Mouse (Mus musculus) spleen, postnatal 10 days (tissue): Measurements from ENCODE around the gene Gm42791.

Experiments used
- DNase-seq, 2 experiments: peaks; one replicate each; pipeline ENCODE4 v3.0.0; 2021 to 2022; ENCODE audit warnings: low spot score in 2 of 2

Gm42791 gene

DNA sequence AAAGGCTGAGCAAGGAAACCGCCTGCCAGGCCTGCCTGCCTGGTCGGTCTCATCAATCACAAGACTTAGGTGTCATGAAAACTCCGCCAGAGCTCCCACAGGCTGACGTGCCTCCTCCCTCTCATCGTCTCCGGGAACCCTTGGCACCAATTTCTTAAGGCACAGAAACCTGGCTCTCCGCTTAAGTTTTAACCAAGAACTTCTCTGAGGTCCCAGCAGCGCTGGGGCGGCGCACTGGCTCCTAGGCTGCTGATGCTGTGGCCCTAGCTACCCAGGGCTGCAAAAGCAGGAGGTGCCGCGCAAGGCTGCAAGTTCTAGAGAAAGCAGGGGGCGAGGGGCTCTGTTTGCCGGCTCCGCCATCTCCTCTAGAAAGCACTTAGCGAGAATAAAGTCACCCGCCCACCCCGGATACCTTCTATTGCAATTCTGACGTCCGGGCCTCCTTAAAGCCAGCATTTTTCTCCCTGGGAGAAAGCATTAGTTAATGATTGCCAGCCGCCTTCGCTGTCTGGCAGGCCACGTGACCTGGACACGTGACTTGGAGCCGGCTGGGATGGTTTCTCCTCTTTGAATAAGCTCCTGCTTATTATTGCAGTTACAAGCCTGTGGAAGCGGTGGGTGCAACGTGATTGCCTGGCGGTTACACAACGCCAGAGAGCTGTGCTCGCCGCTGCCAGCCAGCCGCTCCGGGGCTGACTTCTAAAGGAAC is at the start of gene Gm42791:
Gene Gm42791, minus strand, starts transcription at position 442 of the 709 bp plus-strand sequence.
- peak; percentile 71 to 84 for DNase-seq

DNA sequence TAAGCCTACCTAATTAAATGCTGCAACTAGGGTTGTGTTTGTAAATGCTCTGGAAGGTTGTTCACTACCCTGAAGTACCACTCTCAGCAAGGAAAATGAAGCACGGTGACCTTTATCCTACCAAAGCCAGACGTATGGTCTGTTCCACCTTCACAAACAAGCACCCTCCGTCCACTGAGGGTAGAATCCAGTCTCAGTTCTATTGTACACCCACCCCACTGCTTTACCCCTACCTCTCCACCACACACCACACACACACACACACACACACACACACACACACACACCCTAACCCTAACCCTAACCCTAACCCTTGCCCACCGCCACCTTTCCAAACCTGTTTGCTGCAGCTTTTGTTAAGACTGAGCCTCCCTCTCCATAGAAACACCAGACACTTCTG is 49.1 kb upstream of the Gm42791 start:
- no peak for DNase-seq

DNA sequence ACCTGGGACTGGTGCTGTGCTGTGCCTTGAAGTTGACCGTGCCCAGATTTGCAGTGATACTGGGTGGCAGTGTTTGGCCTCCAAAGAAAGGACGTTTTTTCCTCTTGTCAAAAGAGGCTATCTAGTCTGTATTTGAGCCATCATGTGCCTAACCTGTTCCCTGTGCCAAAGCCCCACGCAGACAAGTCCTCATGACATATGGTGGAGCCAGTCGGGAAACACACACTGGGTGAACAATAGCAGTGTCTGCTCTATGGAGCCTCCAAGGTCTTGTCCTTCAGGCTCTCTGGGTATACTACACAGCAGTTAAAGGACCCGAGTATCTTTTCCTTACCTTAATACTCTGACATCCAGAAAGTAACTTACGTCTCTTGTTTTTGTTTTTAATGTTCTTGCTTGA is 48.3 kb upstream of the Gm42791 start:
- no peak for DNase-seq

DNA sequence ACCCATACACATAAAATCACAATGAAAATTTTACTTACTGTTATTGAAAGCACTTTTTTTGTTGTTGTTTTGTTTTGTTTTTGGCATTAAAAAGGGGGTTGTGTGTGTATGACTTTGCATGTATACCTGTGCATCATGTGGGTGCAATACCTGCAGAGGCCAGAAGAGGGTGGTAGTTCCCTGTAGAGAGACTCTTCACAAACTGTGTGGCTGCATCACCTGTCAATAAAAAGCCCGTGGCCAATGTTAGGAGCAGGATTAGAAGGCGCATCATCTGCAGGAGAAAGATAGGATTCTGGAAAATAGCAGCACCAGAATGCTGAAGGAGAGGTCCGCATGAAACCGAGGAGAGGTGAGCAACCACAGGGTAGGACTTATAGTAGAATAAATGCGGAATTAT is 44.9 kb upstream of the Gm42791 start:
- DNase-seq, result peak; percentile 54 to 78

GRCm38 (mm10) chr5:149037729-149038128 is 42.8 kb upstream of the Gm42791 start:
- DNase-seq, result no peak

GRCm38 (mm10) chr5:149036920-149037319 is 42.0 kb upstream of the Gm42791 start:
- no peak for DNase-seq

DNA sequence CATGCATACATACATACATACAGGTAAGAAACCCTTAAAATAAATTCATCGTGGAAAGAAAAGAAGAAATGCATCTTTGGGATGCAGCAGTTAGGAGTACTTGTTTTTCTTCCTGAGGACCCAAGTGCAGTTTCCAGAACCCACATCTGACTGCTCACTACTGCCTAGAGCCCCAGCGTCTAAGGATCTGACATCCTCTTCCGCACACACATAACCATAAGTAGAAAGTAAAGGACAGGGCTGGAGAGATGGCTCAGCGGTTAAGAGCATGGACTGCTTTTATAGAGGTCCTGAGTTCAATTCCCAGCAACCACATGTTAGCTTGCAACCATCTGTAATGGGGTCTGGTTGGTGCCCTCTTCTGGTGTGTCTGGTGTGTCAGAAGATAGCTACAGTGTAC is 37.5 kb upstream of the Gm42791 start:
- DNase-seq, result no peak

DNA sequence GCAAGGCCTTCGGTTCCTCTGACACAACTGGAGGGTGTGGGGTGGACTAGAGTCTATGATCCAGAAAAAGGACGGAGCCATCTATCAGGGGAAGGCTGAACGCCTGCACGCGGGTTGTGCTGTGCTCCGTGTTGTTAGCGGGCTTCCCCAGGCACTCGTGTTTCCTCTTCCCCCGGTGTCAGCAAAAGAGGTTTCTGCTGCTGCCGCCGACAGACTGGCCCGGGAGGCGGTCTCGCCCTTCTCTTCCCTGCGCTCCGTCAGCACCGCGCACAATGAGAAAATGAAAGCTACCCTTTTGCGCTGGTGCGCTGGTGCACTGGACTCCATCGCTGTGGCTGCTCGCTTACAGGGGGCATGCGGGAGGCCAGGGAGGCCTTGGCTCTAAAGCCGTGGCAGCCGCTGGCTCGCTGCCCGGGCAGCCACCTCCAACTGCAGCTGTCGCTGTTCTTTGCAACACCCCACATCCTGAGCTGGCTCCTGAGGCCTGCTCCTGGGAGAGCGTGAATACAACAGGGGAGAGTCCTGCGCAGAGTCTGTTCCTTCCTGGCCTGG is 36.3 kb upstream of the Gm42791 start:
- peak; percentile 54 to 68 for DNase-seq

DNA sequence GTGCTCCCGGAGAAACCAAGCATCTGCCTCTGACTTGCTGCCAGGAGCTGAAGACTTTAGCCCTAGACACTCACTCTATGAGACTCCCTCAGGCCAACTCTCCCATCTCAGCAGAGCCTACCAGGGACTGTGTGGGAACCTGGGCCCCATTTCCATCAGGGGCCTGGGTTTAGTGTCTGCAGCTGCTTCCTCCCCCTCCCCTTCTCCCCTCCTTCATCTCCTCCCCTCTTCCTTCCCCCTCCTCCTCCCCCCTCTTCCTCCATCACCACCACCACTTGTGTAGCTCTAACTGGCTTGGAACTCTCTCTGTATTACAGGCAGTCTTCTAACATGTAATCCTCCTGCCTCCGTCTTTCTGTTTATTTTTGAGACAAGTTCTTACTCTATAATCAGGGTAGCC is 35.2 kb upstream of the Gm42791 start:
- DNase-seq, result no peak

DNA sequence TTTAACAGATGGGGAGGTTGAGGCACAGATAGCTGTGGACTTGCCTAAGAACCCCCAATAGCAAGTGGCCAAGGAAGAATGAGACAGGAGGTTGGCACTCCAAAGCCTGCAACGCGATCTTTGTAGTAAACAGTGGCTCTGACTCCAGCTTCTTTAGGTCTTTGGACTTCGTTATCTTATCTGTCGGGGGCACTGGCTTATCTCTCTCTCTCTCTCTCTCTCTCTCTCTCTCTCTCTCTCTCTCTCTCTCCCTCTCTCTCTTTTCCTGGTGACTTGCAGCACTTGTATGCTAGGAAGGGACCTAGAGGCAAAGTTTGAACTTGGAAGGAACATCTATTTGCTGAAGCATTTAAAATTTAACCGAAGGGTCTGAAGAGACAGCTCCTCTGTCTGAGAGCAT is 33.4 kb upstream of the Gm42791 start:
- no peak for DNase-seq

- peak in 1 of 2 experiments; percentile 42 for DNase-seq
Observed at GRCm38 (mm10) chr5:149027389-149027788, 32.4 kb upstream of the Gm42791 start.

- DNase-seq, result no peak
Observed at GRCm38 (mm10) chr5:149021120-149021519, 26.2 kb upstream of the Gm42791 start.

DNA sequence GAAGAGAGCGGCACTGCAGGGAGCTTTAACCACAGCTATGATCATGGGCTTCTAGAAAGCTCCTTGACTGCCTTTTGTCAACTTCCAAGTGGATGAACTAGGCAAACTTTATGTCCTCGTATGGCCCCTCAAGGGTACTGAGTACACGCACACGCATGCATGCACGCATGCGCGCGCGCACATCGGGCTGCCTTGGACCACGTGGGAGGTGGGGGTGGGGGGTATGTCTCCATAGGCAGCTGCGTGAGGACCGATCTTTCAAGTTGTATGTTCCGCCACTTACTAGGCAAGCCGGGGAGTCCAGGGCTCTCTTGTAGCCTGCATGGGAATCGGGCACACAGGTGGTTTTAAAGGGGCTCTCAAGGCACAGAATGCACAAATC is 25.7 kb upstream of the Gm42791 start:
- no peak for DNase-seq

- DNase-seq, result no peak
Observed at GRCm38 (mm10) chr5:149020059-149020680, 25.2 kb upstream of the Gm42791 start.

DNA sequence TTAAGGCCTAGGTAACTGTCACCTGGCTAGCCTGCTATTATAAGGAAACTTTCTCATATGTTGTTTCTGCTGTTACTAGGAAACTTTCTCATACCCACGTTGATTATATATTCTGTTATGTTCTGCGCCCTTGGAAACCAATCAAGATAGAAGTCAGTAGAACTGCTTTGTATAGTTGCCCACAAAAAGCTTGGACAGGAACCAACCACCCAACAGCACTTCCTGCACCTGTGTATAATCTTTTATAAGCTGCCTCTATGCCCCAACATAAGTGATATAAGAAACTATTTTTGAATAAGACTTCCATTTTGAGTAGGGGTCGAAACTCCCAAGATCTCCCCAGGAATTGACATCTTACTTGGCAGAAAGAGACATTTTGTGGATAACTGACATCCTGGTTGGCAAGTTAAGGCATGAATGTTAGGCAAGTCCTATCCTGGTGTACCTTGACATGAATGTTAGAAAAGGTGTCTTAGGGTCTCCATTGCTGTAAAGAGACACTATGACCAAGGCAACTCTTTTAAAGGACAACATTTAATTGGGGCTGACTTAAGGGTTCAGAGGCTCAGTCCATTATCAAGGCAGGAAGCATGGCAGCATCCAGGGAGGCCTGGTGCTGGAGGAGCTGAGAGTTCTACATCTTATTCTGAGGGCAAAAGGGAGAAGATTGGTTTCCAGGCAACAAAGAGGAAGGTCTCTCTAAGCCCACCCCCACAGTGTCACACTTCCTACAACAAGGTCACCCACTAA is 22.9 kb upstream of the Gm42791 start:
- DNase-seq, result no peak

DNA sequence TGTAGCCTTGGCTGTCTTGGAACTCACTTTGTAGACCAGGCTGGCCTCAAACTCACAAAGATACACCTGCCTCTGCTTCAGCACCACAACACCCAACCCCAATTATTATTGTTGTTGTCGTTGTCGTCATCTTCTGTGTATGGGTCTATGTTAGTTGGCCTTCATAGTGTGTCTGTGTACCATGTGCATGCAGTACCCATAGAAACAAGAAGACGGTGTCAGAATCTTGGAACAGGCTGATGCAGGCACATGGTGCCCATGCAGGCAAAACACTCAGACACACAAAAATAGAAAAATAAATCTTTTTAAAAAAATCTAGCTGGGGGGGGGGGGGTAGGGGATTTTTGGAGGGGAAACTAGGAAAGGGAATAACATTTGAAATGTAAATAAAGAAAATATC is 22.2 kb upstream of the Gm42791 start:
- DNase-seq, result no peak

GRCm38 (mm10) chr5:149016261-149016660 is 21.3 kb upstream of the Gm42791 start:
- no peak for DNase-seq

- DNase-seq, result peak; percentile 18 to 41
Observed at GRCm38 (mm10) chr5:149015335-149016201, 20.6 kb upstream of the Gm42791 start.

DNA sequence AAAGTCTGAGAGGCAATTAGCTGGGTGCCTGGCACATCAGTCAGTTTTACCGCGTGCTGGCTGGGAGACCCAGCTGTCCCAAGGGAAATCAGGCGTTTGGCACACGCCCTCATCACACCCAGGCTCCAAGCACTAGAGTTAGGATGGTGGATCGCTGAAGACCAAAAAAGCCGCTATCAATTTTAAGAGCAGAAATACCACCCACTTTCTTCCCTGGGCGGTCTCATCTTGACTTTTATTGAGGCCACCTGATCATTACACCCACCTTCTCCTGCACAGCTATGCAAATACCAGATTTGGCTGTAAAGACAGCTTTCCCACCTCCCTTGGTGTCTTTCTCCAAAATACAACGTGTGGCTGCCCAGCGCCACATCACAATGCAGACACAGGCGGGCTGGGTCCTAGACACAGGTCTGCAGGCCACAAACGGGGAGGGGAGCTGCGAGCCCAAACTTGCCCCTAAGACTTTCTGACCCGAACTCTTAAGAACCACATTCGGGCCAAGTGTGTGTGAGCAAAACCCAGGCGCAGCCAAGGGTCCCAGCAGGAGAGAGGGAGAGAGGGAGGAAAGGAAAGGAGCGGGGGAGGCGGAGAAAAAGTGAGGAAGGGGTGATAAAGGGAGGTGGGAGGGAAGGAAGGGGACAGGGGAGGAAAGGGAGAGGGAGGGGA is 19.8 kb upstream of the Gm42791 start:
- DNase-seq, result no peak

- no peak for DNase-seq
Observed at GRCm38 (mm10) chr5:149013817-149014508, 19.0 kb upstream of the Gm42791 start.
